Comparison of ENCODE assay signal across 23 mouse cellular contexts in genomic region chr14:30762131-30762903, GRCm38 (mm10). TPM values are rescaled to one million over a fixed set of nuclear protein-coding genes. Genes with fewer than 3 reads are reported as not detected.
DNase-seq lines count a peak whose midpoint lies in the region; ATAC-seq lines count a peak whose summit lies in the region.
"Had no signal": no experiment of that assay in that cellular context is flagged by ENCODE, and none has a peak within 500 bp of the region (broad histone marks: within the 10 kb centered on the region; RNA-seq: fewer than 3 reads in every experiment).

No protein-coding gene starts in this region.

- H3K9ac ChIP-seq in kidney, embryonic 14.5 days (ENCODE audit: low read depth, low read length), result no peak overlapping the region
- H3K9ac ChIP-seq in liver, embryonic 13.5 days, result no peak overlapping the region; the same call in 1 of the 2 replicates
- H3K9ac ChIP-seq in liver, embryonic 11.5 days (ENCODE audit: low read depth, low read length), result no peak overlapping the region
- no peak overlapping the region for H3K9ac ChIP-seq in forebrain, embryonic 12.5 days
- H3K9ac ChIP-seq: embryonic facial prominence, embryonic 13.5 days; heart, embryonic 15.5 days; hindbrain, embryonic 13.5 days had no signal

- no peaks in the 10 kb centered on the region for H3K27me3 ChIP-seq in kidney, embryonic 14.5 days (ENCODE audit: control insufficient read depth, insufficient read depth, low read length)
- H3K27me3 ChIP-seq in liver, embryonic 13.5 days, result no peaks in the 10 kb centered on the region
- no peaks in the 10 kb centered on the region for H3K27me3 ChIP-seq in liver, embryonic 11.5 days (replicated peaks; ENCODE audit: control insufficient read depth, insufficient read depth, low read length)
- H3K27me3 ChIP-seq in forebrain, embryonic 12.5 days, result no peaks in the 10 kb centered on the region
- H3K27me3 ChIP-seq: embryonic facial prominence, embryonic 13.5 days; heart, embryonic 15.5 days; hindbrain, embryonic 13.5 days; Patski had no signal

- H3K4me3 ChIP-seq in kidney, embryonic 14.5 days (ENCODE audit: low read length), result no peak overlapping the region
- H3K4me3 ChIP-seq in liver, embryonic 13.5 days (replicated peaks), result no peak overlapping the region
- H3K4me3 ChIP-seq in liver, embryonic 11.5 days (ENCODE audit: low read depth, low read length), result no peak overlapping the region
- H3K4me3 ChIP-seq in forebrain, embryonic 12.5 days (replicated peaks), result no peak overlapping the region
- H3K4me3 ChIP-seq: embryonic facial prominence, embryonic 13.5 days; gastrocnemius, adult 2 months; heart, embryonic 15.5 days; hindbrain, embryonic 13.5 days had no signal

- no peak for ATAC-seq in kidney, embryonic 14.5 days (ENCODE audit: low FRiP score, low TSS enrichment)
- ATAC-seq in liver, embryonic 13.5 days (ENCODE audit: low read depth), result peak; percentile 41; the same call in 1 of the 2 replicates
- no peak for ATAC-seq in liver, embryonic 11.5 days (replicated peaks; ENCODE audit: low FRiP score)
- no peak for ATAC-seq in forebrain, embryonic 12.5 days (ENCODE audit: low FRiP score)
- ATAC-seq: activated CD4-positive, CD25-positive, alpha-beta regulatory T cell, adult 4 months; forebrain, embryonic 14.5 days; hindbrain, postnatal 0 days; Patski had no signal

- no peak overlapping the region for H3K4me2 ChIP-seq in kidney, embryonic 14.5 days (replicated peaks; ENCODE audit: low read depth, low read length)
- H3K4me2 ChIP-seq in liver, embryonic 13.5 days, result no peak overlapping the region
- H3K4me2 ChIP-seq in liver, embryonic 11.5 days, result no peak overlapping the region
- H3K4me2 ChIP-seq in forebrain, embryonic 12.5 days, result no peak overlapping the region
- H3K4me2 ChIP-seq: embryonic facial prominence, embryonic 13.5 days; heart, embryonic 11.5 days; heart, embryonic 15.5 days; hindbrain, embryonic 13.5 days had no signal

- H3K36me3 ChIP-seq in kidney, embryonic 14.5 days (ENCODE audit: control insufficient read depth, insufficient read depth, low read length), result no peaks in the 10 kb centered on the region
- H3K36me3 ChIP-seq in liver, embryonic 13.5 days, result peaks cover 5% of the 10 kb centered on the region
- H3K36me3 ChIP-seq in liver, embryonic 11.5 days (ENCODE audit: control insufficient read depth, insufficient read depth, low read length), result no peaks in the 10 kb centered on the region
- no peaks in the 10 kb centered on the region for H3K36me3 ChIP-seq in forebrain, embryonic 12.5 days (replicated peaks)
- H3K36me3 ChIP-seq: embryonic facial prominence, embryonic 13.5 days; heart, embryonic 15.5 days; hindbrain, embryonic 13.5 days had no signal

- 0 out of 2 replicates have a peak overlapping the region, but pooled peaks have one; percentile 26 for H3K27ac ChIP-seq in kidney, embryonic 14.5 days (ENCODE audit: low read depth, low read length)
- H3K27ac ChIP-seq in liver, embryonic 13.5 days, result no peak overlapping the region
- no peak overlapping the region for H3K27ac ChIP-seq in liver, embryonic 11.5 days (ENCODE audit: low read depth, low read length)
- no peak overlapping the region for H3K27ac ChIP-seq in forebrain, embryonic 12.5 days
- H3K27ac ChIP-seq: embryonic facial prominence, embryonic 13.5 days; gastrocnemius, adult 2 months; heart, embryonic 15.5 days; hindbrain, embryonic 13.5 days; hindbrain, postnatal 0 days had no signal

- no peaks in the 10 kb centered on the region for H3K9me3 ChIP-seq in kidney, embryonic 14.5 days (ENCODE audit: control insufficient read depth, low read length)
- H3K9me3 ChIP-seq in liver, embryonic 13.5 days (replicated peaks), result no peaks in the 10 kb centered on the region
- no peaks in the 10 kb centered on the region for H3K9me3 ChIP-seq in liver, embryonic 11.5 days (ENCODE audit: control insufficient read depth, low read length)
- H3K9me3 ChIP-seq in forebrain, embryonic 12.5 days, result no peaks in the 10 kb centered on the region
- H3K9me3 ChIP-seq: embryonic facial prominence, embryonic 13.5 days; heart, embryonic 15.5 days; hindbrain, embryonic 13.5 days had no signal

- H3K4me1 ChIP-seq in kidney, embryonic 14.5 days (ENCODE audit: control insufficient read depth, insufficient read depth, low read length), result 0 out of 2 replicates have a peak, but pooled peaks cover 3% of the 10 kb centered on the region
- peaks cover 30% of the 10 kb centered on the region for H3K4me1 ChIP-seq in liver, embryonic 13.5 days (replicated peaks)
- H3K4me1 ChIP-seq in liver, embryonic 11.5 days (replicated peaks; ENCODE audit: control insufficient read depth, insufficient read depth, low read length), result peaks cover 8% of the 10 kb centered on the region
- H3K4me1 ChIP-seq in forebrain, embryonic 12.5 days, result no peaks in the 10 kb centered on the region
- H3K4me1 ChIP-seq: embryonic facial prominence, embryonic 13.5 days; heart, embryonic 15.5 days; hindbrain, embryonic 13.5 days had no signal

- WGBS in kidney, embryonic 14.5 days, result 90% methylated on average over 7 of the region's 7 CpGs
- 66% methylated on average over 7 of the region's 7 CpGs for WGBS in liver, embryonic 13.5 days (ENCODE audit: insufficient replicate concordance)
- WGBS in liver, embryonic 11.5 days, result 75% methylated on average over 7 of the region's 7 CpGs
- 91% methylated on average over 7 of the region's 7 CpGs for WGBS in forebrain, embryonic 12.5 days

- no peak for DNase-seq in kidney, adult 11 months
- no peak for DNase-seq in liver, embryonic 13.5 days
- DNase-seq in liver, embryonic 11.5 days (ENCODE audit: low spot score), result no peak
- DNase-seq in c-Kit-positive CD71-positive TER-119-positive erythroid progenitor cells, embryonic 14.5 days (ENCODE audit: low spot score), result peak; percentile 11
- no peak for DNase-seq in gastrocnemius, postnatal 4 days (ENCODE audit: low spot score in 2 of 2)
- DNase-seq: adrenal gland, postnatal 14 days; cerebellum, adult 11 months; cerebellum, adult 8-10 months; cerebellum, postnatal 14 days; gastrocnemius, adult 2 months; gastrocnemius, postnatal 25 days; heart, adult 18-20 months; heart, postnatal 14 days had no signal

RNA-seq across cellular contexts. Expression of gene Sfmbt1, which starts 47.7 kb away (rescaled TPM):
- polyA plus RNA-seq in kidney, embryonic 14.5 days (2014; fragmentation: Nextera tagmentation; extraction: Ambion mirVana), result 8.5 and 18.0 TPM in 2 replicates
- 13.3 and 15.2 TPM in 2 replicates for polyA plus RNA-seq in liver, embryonic 13.5 days (2015; fragmentation: Nextera tagmentation; extraction: Ambion mirVana)
- 23.0 and 24.5 TPM in 2 replicates for polyA plus RNA-seq in liver, embryonic 11.5 days (2014; fragmentation: Nextera tagmentation; extraction: Ambion mirVana)
- 10 to 100 TPM; 15.1 to 16.8 TPM for total RNA-seq in gastrocnemius, postnatal 4 days (2021)
- polyA plus RNA-seq in forebrain, embryonic 12.5 days (2016; fragmentation: Nextera tagmentation; extraction: Ambion mirVana), result 24.6 and 28.1 TPM in 2 replicates
